Mouse (Mus musculus): ENCODE results near the gene Map4k2. TPM values are rescaled to one million over a fixed set of nuclear protein-coding genes. Genes with fewer than 3 reads are reported as not detected.

Gene Map4k2
- 12.5 and 13.5 TPM in 2 replicates for polyA plus RNA-seq (2015; fragmentation: Nextera tagmentation; extraction: Ambion mirVana)

DNA sequence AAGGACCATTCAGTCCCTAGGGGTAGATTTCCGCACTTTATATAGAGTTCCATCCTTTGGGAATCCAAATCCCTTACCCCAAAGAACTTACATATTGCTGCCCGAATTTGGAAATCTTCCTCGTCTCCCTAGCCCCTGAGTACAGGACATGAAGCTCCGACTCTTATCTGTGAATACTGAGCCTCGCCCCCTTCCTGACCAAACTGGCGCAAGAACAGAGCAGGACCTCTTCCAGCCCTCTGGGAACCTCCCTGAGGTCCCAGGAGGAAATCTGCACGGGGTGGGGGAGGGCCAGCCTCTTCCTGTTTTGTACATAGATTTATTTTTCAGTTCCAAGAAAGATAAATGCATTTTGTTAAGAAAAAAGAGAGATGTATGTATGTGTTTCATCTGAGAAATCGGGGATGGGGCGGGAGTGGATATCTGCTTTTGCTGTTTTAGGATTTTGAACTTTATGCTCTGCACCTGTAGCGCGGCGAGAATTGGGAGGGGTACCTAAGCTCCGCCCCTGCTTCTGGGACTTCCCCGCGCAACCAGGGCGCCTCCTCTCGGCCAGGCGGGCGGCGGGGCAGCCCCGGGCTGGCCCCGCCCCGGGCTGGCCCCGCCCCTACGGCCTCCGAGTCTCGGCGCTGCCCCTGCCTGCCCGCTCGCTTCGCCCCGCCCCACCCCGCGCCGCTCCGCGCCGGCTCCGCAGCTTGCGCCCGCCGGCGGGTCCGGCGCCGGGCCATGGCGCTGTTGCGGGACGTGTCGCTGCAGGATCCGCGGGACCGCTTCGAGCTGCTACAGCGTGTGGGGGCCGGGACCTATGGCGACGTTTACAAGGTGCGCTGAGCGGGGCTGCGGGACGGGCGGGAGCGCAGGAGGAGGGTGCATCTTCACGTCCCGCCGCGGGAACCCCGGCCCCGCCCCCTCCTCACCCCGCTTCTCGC lies at the start of gene Map4k2:
Map4k2 (plus strand) TSS at position 612 of the 929 bp plus-strand sequence.
- H3K9me3 ChIP-seq = no peaks in the 10 kb centered on the region
- H3K36me3 ChIP-seq = peaks cover 59% of the 10 kb centered on the region
- peak within 1 kb of the TSS; percentile 97 for H3K4me2 ChIP-seq
- H3K27ac ChIP-seq (replicated peaks) = peak within 1 kb of the TSS; percentile 73
- ATAC-seq (ENCODE audit: extremely low read depth, insufficient number of reproducible peaks, low FRiP score, low TSS enrichment) = peak; percentile 89
- H3K4me3 ChIP-seq = peak within 1 kb of the TSS; percentile 75
- H3K4me1 ChIP-seq = peaks cover 51% of the 10 kb centered on the region
- 4% methylated on average over 64 of the region's 72 CpGs for WGBS
- H3K27me3 ChIP-seq (replicated peaks) = no peaks in the 10 kb centered on the region
- H3K9ac ChIP-seq = peak within 1 kb of the TSS; percentile 90

DNA sequence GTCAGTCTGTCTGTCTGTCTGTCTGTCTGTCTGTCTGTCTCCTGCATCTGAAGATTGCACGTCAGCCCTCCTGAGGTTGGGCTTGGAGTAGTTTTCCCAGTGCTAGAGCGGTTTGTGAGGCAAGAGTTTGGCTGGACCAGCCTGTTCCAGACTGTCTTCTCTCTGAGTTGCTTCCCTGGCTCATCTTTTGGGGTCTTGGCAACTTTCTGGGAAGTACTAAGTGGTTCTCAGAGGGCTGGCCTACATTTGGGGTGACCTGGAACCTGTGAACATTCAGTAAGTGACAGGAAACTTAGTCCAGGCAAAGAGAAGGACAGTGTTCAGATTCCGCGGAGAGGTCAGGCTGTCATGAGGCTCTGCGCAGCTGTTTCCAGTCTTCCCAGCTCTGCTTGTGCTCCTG lies 48.7 kb upstream of the Map4k2 start:
- Histone ChIP-seq H3K9me3 (no peaks in the 10 kb centered on the region), H3K36me3 (peaks cover 74% of the 10 kb centered on the region), H3K27me3 (replicated peaks) (no peaks in the 10 kb centered on the region), H3K4me1 (peaks cover 53% of the 10 kb centered on the region), H3K4me3 (no peak overlapping the region), H3K4me2 (no peak overlapping the region), H3K9ac (no peak overlapping the region), H3K27ac (replicated peaks) (no peak overlapping the region)
- 83% methylated on average over 5 of the region's 5 CpGs for WGBS
- no peak for ATAC-seq (ENCODE audit: extremely low read depth, insufficient number of reproducible peaks, low FRiP score, low TSS enrichment)

DNA sequence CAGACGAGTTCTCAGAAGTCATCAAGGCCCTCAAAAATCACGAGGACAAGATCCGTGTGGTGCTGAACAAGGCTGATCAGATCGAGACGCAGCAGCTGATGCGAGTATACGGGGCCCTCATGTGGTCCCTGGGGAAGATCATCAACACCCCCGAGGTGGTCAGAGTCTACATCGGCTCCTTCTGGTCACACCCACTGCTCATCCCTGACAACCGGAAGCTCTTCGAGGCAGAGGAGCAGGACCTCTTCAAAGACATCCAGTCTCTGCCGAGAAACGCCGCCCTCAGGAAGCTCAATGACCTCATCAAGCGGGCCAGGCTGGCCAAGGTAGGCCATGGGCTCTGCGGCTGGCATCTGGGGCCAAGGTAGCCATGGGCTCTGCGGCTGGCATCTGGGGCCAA lies 46.6 kb upstream of the Map4k2 start:
- Histone ChIP-seq H3K27me3 (replicated peaks) (no peaks in the 10 kb centered on the region), H3K4me3 (no peak overlapping the region), H3K36me3 (peaks cover 82% of the 10 kb centered on the region), H3K27ac (replicated peaks) (no peak overlapping the region), H3K4me2 (no peak overlapping the region), H3K4me1 (peaks cover 42% of the 10 kb centered on the region), H3K9ac (no peak overlapping the region), H3K9me3 (no peaks in the 10 kb centered on the region)
- WGBS = 85% methylated on average over 17 of the region's 17 CpGs
- ATAC-seq (ENCODE audit: extremely low read depth, insufficient number of reproducible peaks, low FRiP score, low TSS enrichment) = no peak

DNA sequence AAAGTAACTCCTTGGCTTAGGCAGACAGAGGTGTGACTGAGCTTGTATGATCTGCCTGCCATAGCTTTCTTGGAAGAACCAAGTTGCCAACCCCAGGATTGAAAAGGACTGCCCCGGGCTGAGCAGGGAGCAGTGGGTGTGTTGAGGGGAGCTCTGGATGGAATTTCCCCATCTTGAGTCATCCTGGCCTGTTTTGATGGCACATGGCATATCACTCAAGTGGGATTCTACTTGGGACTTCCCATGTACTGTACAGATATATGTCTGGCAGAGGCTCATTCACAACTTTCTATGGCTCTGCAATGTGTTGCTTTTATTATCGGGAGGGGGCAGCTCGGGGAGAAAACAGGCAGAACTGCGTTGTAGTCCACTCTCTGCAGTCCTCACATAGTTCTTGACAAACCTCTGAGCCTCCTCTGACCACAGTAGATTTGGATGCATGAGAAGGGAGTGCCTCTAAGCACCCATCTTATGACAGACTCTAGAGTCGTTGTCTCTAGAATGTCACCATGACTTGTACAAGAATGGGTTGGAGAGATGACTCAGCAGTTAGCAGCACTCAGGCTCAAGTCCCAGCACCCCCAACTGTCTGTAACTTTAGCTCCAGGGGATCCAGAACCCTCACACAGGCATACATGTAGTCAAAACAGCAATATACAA lies 44.3 kb upstream of the Map4k2 start:
- ATAC-seq (ENCODE audit: extremely low read depth, insufficient number of reproducible peaks, low FRiP score, low TSS enrichment) = peak; percentile 54

DNA sequence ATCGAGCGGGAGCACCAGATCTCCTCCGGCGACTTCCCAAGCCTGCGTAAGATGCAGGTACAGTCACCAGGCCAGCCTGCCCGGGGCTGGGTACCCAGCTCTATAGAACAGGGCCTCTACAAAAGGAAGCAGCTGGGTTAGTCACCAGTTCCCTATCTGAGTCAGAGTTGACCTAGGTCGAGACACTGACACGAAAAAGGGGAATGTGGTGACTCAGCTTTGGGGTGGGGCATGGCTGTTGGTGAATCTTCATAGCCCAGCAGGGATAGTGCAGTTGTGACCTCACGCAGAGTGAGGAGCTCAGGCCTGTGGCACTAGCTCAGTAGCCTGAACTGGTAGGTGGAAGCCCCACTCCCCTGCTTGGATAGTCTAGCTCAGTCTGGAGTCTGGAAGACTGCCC lies 43.3 kb upstream of the Map4k2 start:
- no peak overlapping the region for H3K9ac ChIP-seq
- no peaks in the 10 kb centered on the region for H3K27me3 ChIP-seq (replicated peaks)
- peak overlapping the region; percentile 59 for H3K27ac ChIP-seq (replicated peaks)
- no peak overlapping the region for H3K4me3 ChIP-seq
- H3K36me3 ChIP-seq = peaks cover 72% of the 10 kb centered on the region
- peak; percentile 73 for ATAC-seq (ENCODE audit: extremely low read depth, insufficient number of reproducible peaks, low FRiP score, low TSS enrichment)
- WGBS = 76% methylated on average over 9 of the region's 9 CpGs
- peak overlapping the region; percentile 47 for H3K4me2 ChIP-seq
- H3K4me1 ChIP-seq = peaks cover 36% of the 10 kb centered on the region
- H3K9me3 ChIP-seq = no peaks in the 10 kb centered on the region

More for the DNA sequence above, 44.3 kb upstream of the Map4k2 start:
- Histone ChIP-seq H3K9ac (no peak overlapping the region), H3K4me2 (no peak overlapping the region), H3K4me1 (peaks cover 36% of the 10 kb centered on the region), H3K4me3 (no peak overlapping the region), H3K36me3 (peaks cover 76% of the 10 kb centered on the region), H3K27me3 (replicated peaks) (no peaks in the 10 kb centered on the region), H3K9me3 (no peaks in the 10 kb centered on the region), H3K27ac (replicated peaks) (peak overlapping the region; percentile 59)
- WGBS = 76% methylated on average over 5 of the region's 5 CpGs

DNA sequence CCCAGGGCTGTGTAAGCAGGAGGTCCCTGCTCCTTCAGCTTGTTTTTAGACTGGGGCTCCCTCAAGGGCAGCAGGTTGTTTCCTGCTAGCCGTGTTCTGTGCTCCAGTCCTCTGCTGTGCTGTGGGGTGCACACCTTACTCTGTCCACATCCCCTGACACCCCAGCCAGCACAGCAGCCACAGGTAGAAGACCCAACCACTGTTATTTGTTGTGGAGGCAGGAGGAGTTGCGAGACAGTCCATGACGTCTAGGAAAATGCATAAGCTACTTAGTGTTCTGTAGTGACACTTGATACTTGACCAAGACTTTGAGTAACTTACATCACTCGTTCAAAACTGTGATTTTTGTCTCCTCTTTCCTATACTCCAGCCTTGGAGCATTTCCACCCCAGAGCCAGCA lies 41.9 kb upstream of the Map4k2 start:
- no peaks in the 10 kb centered on the region for H3K9me3 ChIP-seq
- no peak overlapping the region for H3K9ac ChIP-seq
- H3K27me3 ChIP-seq (replicated peaks) = no peaks in the 10 kb centered on the region
- no peak for ATAC-seq (ENCODE audit: extremely low read depth, insufficient number of reproducible peaks, low FRiP score, low TSS enrichment)
- peaks cover 63% of the 10 kb centered on the region for H3K36me3 ChIP-seq
- H3K4me2 ChIP-seq = peak overlapping the region; percentile 47
- 76% methylated on average over 4 of the region's 4 CpGs for WGBS
- H3K27ac ChIP-seq (replicated peaks) = peak overlapping the region; percentile 70
- H3K4me1 ChIP-seq = peaks cover 50% of the 10 kb centered on the region
- H3K4me3 ChIP-seq = no peak overlapping the region

DNA sequence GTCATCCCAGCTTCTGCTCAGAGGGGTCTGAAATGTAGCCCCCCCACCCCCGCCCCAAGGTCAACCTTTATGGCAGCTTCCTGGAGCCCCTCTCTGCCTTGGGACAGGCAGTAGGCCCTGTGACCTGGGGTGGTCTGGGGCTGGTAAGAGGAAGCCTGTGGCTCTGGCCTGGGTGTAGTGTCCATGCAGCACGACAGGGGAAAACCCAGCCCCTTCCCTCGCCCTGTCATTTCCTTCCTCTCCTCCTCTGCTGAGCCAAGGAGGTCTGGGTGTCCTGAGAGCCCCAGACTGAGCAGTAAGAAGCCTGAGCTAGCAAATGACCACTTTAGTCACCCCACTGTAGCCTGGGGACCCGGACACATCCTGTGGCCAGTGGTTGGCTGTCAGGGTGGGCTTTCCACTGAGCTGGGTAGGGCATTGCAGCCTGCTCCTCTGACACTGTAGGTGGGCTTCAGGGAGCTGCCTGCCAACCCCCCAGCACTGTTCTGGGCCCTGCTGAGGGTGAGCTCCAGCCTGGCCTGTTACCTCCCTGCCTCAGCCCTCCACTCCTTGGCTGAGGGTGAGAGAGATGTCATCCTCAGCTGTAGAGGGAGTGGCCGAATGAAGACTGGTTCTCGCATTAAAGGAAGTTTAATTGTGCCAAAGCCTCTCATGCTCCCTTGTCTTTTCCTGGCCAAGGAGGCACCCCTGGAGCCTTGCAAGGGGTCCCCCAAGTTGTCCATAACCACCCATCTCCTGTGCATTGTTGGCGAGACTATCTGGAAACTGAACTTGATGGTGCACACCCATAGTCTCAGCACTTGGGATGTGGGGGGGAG lies 41.3 kb upstream of the Map4k2 start:
- H3K4me2 ChIP-seq = peak overlapping the region; percentile 47
- no peak for ATAC-seq (ENCODE audit: extremely low read depth, insufficient number of reproducible peaks, low FRiP score, low TSS enrichment)

DNA sequence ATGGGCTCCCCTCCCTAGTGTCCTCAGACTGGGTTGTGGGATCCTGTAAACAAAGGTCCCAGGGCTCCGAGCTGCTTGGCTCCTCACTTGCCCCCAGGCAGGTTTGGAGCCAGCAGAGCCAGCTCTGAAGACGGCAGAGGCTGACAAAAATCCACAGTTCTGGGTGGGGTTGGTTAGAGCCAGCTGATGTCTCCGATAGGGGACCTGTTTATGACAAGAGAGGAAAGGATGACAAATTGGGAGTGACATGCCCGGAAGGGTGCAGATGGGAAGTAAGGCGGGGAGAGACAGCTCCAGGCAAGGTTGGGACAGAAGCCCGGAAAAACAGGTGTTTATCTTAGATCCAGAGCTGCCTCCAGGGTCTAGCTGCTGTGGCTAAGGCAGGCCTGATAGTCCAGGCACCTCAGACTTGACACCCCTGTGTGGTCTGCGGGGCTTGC lies 40.5 kb upstream of the Map4k2 start:
- ATAC-seq (ENCODE audit: extremely low read depth, insufficient number of reproducible peaks, low FRiP score, low TSS enrichment) = no peak
- H3K9ac ChIP-seq = 0 out of 2 replicates have a peak overlapping the region, but pooled peaks have one; percentile 15
- peaks cover 53% of the 10 kb centered on the region for H3K4me1 ChIP-seq
- H3K9me3 ChIP-seq = no peaks in the 10 kb centered on the region
- WGBS = 51% methylated on average over 7 of the region's 7 CpGs
- no peaks in the 10 kb centered on the region for H3K27me3 ChIP-seq (replicated peaks)
- H3K4me2 ChIP-seq = peak overlapping the region; percentile 47
- peak overlapping the region; percentile 70 for H3K27ac ChIP-seq (replicated peaks)
- peaks cover 48% of the 10 kb centered on the region for H3K36me3 ChIP-seq
- H3K4me3 ChIP-seq = no peak overlapping the region

More for the DNA sequence above, 41.3 kb upstream of the Map4k2 start:
- no peaks in the 10 kb centered on the region for H3K9me3 ChIP-seq
- peaks cover 56% of the 10 kb centered on the region for H3K36me3 ChIP-seq
- 71% methylated on average over 7 of the region's 7 CpGs for WGBS
- no peaks in the 10 kb centered on the region for H3K27me3 ChIP-seq (replicated peaks)
- peak overlapping the region; percentile 37; the same call in 1 of the 2 replicates for H3K9ac ChIP-seq
- H3K4me3 ChIP-seq = no peak overlapping the region
- H3K27ac ChIP-seq (replicated peaks) = peak overlapping the region; percentile 70
- peaks cover 56% of the 10 kb centered on the region for H3K4me1 ChIP-seq

DNA sequence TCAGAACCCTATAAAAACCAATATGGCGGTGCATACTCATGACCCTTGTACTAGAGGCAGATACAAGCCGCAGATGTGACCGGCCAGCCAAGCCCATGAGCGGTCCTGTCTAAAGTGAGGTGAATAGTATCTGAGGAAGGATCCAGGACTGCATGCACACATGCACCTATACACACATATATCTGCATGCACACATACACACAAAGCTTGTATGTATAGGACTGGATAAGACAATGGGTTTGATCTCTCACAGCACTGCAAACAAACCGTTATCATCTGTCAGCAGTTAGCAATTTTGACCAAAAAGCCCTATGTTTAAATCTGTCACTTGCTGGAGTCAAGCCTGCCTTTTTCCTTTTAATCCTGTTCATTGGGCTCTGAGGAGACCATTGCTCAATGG lies 38.8 kb upstream of the Map4k2 start:
- Histone ChIP-seq H3K27ac (replicated peaks) (no peak overlapping the region), H3K27me3 (replicated peaks) (no peaks in the 10 kb centered on the region), H3K4me3 (no peak overlapping the region), H3K36me3 (peaks cover 31% of the 10 kb centered on the region), H3K9ac (no peak overlapping the region), H3K9me3 (no peaks in the 10 kb centered on the region), H3K4me1 (peaks cover 62% of the 10 kb centered on the region), H3K4me2 (no peak overlapping the region)
- 86% methylated on average over 5 of the region's 5 CpGs for WGBS
- no peak for ATAC-seq (ENCODE audit: extremely low read depth, insufficient number of reproducible peaks, low FRiP score, low TSS enrichment)

DNA sequence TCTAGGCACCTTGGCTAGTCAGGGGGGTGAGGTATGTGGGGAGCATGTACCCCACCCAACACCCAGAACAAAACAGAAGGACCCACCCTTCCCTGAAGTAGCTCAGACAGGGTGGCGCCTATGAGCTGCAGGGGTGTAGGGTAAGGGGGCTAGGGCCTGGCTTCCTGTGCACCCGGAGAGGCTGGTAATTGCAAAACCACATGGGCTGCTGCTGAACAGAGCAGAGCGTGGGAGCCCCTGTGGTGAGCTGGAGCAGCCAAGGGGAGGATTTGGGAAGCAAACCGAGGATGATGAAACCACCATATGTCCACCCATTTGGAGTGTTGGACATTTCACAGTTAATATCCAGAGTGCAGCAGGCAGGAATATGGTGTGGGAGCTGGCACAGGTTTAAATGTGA lies 38.4 kb upstream of the Map4k2 start:
- WGBS = 42% methylated on average over 4 of the region's 4 CpGs
- H3K36me3 ChIP-seq = peaks cover 27% of the 10 kb centered on the region
- no peaks in the 10 kb centered on the region for H3K9me3 ChIP-seq
- no peak for ATAC-seq (ENCODE audit: extremely low read depth, insufficient number of reproducible peaks, low FRiP score, low TSS enrichment)
- peaks cover 67% of the 10 kb centered on the region for H3K4me1 ChIP-seq
- no peak overlapping the region for H3K27ac ChIP-seq (replicated peaks)
- H3K4me2 ChIP-seq = no peak overlapping the region
- no peak overlapping the region for H3K4me3 ChIP-seq
- no peaks in the 10 kb centered on the region for H3K27me3 ChIP-seq (replicated peaks)
- H3K9ac ChIP-seq = peak overlapping the region; percentile 16; the same call in 1 of the 2 replicates

DNA sequence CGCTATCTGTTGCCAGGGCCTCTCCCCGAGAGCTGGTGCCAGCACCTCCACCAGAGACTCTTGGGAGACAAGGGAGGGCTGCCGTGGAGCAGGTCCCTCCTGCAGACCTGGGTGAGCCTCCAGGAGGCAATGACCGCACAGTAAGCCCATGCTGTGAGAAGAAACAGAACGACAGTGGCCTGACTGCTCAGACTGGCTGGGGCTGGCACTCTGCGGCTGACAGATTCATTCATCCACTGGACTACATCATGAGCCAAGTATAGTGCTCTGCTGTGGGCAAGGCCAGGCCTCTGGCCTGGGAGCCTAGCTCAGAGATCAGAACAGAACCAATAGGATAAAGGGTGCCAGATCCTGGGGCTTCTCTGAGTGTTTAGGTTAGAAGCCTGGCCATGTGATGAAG lies 37.1 kb upstream of the Map4k2 start:
- ATAC-seq (ENCODE audit: extremely low read depth, insufficient number of reproducible peaks, low FRiP score, low TSS enrichment) = no peak
- H3K27me3 ChIP-seq (replicated peaks) = no peaks in the 10 kb centered on the region
- H3K4me1 ChIP-seq = peaks cover 64% of the 10 kb centered on the region
- peaks cover 14% of the 10 kb centered on the region for H3K36me3 ChIP-seq
- peak overlapping the region; percentile 51 for H3K9ac ChIP-seq
- no peak overlapping the region for H3K4me2 ChIP-seq
- H3K27ac ChIP-seq (replicated peaks) = 0 out of 2 replicates have a peak overlapping the region, but pooled peaks have one; percentile 1
- no peaks in the 10 kb centered on the region for H3K9me3 ChIP-seq
- H3K4me3 ChIP-seq = no peak overlapping the region
- 54% methylated on average over 6 of the region's 6 CpGs for WGBS
